Mouse (Mus musculus): ENCODE measurements around the gene Fam166a.

Gene Fam166a

DNA sequence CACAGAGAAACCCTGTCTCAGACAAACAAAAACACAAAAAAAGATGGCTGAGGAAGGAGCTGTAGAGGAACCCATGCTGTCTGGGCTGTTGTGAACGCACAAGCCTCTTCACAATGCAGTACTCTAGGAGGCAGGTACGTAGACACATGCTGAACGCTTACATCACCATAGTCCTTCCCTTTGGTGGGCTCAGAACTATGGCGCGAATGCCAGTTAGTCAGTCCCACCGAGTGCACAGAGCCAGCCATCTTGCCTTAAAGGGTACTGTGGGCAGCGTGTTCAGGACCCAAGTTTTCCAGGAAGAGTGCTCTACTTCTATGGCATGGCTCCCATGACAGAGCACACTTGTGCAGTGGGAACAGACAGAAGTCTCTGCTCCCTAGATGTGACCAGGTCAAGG, 34.0 kb upstream of the Fam166a start:
- CTCF ChIA-PET, result no interaction called here

DNA sequence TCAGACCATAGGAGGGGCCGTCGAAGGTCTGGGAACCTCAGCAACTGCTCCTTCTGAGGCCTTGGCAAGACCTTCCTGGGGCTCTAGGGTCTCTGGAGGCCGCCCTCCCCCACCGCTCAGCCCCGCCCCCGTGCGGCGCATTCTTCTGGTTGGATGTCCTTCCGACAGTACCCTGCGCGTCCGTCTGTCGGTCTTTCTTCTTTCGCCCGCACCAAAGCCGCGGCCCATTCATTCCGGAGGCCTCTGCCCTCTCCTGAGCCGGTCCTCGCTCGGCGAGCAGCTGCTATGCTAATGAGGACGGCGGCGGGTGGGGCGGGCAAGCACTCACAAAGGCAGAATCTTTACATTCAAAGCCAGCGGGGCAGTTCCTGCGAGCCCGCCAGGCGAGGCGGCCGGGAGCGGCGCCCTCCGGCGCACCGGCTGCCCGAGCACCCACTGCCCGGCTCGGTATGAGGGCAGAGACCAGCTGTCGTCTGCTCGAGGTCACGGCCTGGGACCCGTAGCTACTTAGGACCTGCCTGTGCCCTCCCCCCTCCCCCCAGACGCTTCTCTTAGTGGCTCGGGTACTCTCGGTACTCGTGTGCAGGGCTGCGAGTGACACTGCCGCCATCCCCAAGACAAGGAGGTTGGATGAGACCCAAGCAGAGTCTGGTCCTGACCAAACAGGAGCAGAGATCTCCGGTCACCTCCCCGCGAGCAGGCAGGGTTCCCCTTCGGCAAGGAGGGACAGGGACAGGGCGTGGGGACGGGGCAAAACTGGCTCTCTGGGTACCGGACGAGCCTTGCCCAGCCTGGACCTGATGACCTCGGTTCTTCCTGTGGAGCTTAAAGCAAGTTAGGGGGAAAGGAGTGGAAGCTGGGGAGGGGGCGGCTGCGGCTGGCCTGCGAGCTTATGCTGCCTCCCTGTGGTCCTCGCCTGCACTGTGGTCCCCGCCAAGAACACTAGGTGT, 32.6 kb upstream of the Fam166a start:
- CTCF ChIA-PET, result no interaction called here

GRCm38 (mm10) chr2:25186575-25186930, 32.0 kb upstream of the Fam166a start:
- CTCF ChIA-PET, result no interaction called here

GRCm38 (mm10) chr2:25187841-25188240, 30.7 kb upstream of the Fam166a start:
- CTCF ChIA-PET, result no interaction called here

GRCm38 (mm10) chr2:25193330-25193770, 25.2 kb upstream of the Fam166a start:
- CTCF ChIA-PET, result interaction anchor here (0.6 to 1.7 kb wide), 6 partner anchors 13 to 99 kb away, joined by 3 to 12 read pairs (median 4); partner anchors contain the start of gene Nrarp

GRCm38 (mm10) chr2:25194006-25194405, 24.5 kb upstream of the Fam166a start:
- CTCF ChIA-PET, result interaction anchor here (0.5 to 1.7 kb wide), 7 partner anchors 13 to 311 kb away, joined by 3 to 10 read pairs (median 4); partner anchors contain the start of genes Nrarp and Tprn

GRCm38 (mm10) chr2:25194486-25195171, 23.9 kb upstream of the Fam166a start:
- CTCF ChIA-PET, result interaction anchor here (0.5 to 1.7 kb wide), 6 partner anchors 14 to 312 kb away, joined by 3 to 10 read pairs (median 4); partner anchors contain the start of genes Nrarp and Tprn

GRCm38 (mm10) chr2:25195211-25196156, 23.1 kb upstream of the Fam166a start:
- CTCF ChIA-PET, result interaction anchor here (1.1 to 1.3 kb wide), 2 partner anchors 33 to 66 kb away, joined by 4 to 5 read pairs; no protein-coding TSS in a partner anchor

DNA sequence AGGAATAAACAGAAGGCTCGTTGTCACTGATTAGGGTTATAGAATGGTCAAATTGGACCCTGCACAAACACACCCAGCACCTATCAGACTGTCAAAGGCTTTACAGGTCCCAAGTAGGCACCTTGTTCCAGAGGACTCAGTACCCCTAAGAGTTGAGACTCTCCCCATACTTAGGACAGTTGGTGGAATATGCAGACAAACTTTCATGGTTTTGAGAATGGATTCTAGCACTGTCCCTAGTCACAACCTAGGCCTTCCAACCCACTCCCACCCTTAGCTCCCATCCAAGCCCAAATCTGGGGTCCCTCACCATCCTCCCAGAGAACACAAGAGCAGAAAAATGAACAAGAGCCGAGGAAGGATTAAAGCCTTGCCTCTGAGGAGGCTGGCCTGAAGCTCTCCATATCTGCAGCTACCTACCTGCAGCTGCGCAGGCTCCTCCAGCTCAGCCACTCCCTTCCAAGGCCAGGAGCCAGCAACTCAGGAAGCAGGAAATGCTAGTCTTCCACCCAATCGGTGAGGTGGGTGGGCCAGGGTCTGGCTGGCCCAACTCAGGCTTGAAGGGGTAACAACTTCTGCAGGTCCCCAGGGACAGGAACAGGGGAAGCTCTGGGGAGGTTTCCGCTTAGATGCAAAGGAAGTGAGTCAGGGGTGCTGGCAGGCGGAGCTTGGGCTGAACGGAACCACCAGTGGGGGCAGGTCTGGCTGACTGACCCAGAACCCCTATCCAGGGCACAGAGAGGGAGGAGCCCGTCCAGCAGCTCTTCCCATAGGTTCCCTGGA, 22.2 kb upstream of the Fam166a start, which contains the start of gene Tor4a:
Tor4a (minus strand) TSS at position 715 of the 783 bp plus-strand sequence.
- CTCF ChIA-PET, result interaction anchor here (0.5 to 1.3 kb wide), 3 partner anchors 32 to 65 kb away, joined by 4 to 11 read pairs (median 5); no protein-coding TSS in a partner anchor

DNA sequence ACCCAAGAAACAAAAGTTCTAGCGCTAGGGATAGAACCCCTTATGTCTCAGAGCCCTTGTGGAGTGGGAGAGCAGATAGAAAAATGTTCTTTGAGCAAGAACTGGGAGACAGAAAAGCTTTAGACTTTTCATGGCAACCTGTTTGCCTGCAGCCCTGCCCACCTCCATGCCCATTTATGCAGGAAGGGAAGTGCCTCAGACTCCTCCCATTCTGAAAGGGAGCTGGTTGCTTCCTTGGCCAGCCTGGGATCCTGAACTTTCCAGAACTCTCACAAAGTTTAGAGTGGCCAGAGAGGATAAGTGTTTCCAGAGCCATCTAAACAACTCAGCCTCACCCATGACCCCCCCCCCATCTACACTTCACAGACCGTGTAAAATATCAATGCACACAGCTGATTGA, 21.4 kb upstream of the Fam166a start:
- CTCF ChIA-PET, result interaction anchor here (0.5 to 1.3 kb wide), 4 partner anchors 13 to 64 kb away, joined by 3 to 11 read pairs (median 4); no protein-coding TSS in a partner anchor

DNA sequence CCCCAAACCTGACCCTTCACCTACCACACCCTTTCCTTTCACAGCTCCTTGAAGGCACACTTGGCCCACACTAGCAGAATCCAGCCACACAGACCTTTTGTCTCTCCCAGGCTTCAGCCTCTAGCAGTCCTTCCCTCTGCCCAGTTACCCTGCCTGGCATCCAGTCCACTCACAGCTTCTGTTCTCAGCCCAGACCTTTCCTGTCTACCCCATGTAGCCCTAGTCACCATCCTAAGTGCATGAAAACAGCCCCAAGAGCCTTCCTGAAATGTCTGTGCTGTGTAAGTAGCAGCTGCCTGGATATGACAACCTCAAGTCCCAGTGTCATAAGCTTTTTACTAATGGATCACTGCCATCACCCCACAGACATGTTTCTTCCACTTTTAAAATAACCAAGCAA, 20.6 kb upstream of the Fam166a start:
- CTCF ChIA-PET, result interaction anchor here (0.6 kb wide), 1 partner anchor 59 kb away, joined by 3 read pairs; no protein-coding TSS in a partner anchor

DNA sequence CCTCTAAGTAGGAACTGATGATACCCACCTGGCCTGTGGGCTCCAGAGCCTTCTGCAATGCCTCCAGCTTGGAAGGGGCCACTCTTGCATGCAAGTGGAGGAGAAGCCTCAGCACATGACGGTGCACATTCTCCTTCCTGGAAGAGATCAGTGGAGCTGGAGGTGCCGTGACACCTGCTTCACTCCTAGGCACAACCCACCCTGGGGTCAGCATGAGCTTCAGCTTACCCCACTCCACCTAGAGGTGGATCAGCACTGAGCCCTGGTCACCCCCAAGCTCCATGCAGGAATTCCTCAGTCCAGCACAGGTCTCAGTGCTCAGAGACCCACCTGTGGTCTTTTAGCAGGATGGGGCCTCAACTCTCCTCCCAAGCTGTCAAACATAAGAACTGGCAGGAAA, 17.9 kb upstream of the Fam166a start:
- CTCF ChIA-PET, result interaction anchor here (0.5 kb wide), 1 partner anchor 8 kb away, joined by 4 read pairs; no protein-coding TSS in a partner anchor

- CTCF ChIA-PET, result no interaction called here
These were observed 14.8 kb upstream of the Fam166a start for GRCm38 (mm10) chr2:25203631-25204214.

DNA sequence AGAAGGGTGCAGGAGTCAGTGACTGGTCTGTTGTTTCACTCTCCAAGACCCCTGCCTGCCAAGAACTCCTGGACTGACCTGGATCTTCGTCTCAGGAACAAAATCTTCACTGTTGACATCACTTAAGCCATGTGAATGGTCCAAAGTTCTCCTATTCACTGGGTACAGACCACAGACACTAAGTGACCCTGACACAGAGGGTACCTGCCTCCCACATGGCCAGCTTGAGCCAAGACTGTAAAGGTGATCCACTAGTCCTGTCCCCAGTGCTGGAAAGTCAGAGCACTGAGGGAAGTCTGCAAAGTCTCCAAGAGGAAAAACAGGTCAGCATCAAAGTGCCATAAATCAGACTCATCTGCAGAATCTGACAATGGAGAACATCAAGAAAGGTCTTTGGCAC, 11.0 kb upstream of the Fam166a start:
- CTCF ChIA-PET, result no interaction called here

GRCm38 (mm10) chr2:25210686-25211085, 7.9 kb upstream of the Fam166a start:
- CTCF ChIA-PET, result interaction anchor here (0.6 to 0.9 kb wide), 2 partner anchors 8 to 13 kb away, joined by 3 to 4 read pairs; partner anchors contain the start of gene Fam166a

DNA sequence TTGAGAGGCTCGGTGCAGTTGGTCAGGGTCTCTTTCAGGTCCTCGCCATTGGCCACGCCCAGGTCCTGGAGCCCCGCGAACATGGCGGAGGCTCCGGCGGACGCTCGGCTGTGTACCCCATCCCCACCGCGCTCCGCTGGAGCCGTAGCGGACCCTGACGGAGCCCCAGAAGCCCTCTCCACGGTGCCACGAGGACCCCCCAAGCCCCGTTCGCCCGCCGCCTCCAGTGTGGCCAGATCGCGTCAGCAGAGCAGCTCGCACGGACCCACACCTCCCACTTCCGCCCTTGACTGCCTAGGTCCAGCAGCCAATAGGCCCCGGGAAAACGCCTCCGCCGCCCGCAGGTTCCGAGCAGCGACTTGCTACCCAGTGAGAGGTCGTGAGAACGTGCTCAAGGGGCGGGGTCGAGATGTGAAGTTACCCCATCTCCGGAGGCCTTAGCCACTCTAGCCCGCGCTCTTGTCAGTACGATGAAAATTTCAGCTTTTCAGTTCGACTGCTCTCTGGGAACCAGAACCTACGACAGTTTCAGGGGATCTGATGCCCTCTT, 7.3 kb upstream of the Fam166a start, which contains the start of gene Nelfb:
Nelfb (minus strand) TSS at position 369 of the 550 bp plus-strand sequence.
- CTCF ChIA-PET, result interaction anchor here (0.6 to 1.0 kb wide), 2 partner anchors 8 to 12 kb away, joined by 3 read pairs; partner anchors contain the start of gene Fam166a

- CTCF ChIA-PET, result no interaction called here
These were observed 5.2 kb upstream of the Fam166a start for GRCm38 (mm10) chr2:25213266-25213865.

GRCm38 (mm10) chr2:25214444-25214843, 4.1 kb upstream of the Fam166a start, which contains the start of gene Stpg3:
Gene Stpg3, minus strand, starts transcription at chr2:25214637.
- CTCF ChIA-PET, result no interaction called here

GRCm38 (mm10) chr2:25217666-25218065, 879 bp upstream of the Fam166a start:
- CTCF ChIA-PET, result no interaction called here

Data from spleen, embryonic (tissue).